Mouse (Mus musculus): ENCODE data around the gene 4933434E20Rik.

Gene 4933434E20Rik

DNA sequence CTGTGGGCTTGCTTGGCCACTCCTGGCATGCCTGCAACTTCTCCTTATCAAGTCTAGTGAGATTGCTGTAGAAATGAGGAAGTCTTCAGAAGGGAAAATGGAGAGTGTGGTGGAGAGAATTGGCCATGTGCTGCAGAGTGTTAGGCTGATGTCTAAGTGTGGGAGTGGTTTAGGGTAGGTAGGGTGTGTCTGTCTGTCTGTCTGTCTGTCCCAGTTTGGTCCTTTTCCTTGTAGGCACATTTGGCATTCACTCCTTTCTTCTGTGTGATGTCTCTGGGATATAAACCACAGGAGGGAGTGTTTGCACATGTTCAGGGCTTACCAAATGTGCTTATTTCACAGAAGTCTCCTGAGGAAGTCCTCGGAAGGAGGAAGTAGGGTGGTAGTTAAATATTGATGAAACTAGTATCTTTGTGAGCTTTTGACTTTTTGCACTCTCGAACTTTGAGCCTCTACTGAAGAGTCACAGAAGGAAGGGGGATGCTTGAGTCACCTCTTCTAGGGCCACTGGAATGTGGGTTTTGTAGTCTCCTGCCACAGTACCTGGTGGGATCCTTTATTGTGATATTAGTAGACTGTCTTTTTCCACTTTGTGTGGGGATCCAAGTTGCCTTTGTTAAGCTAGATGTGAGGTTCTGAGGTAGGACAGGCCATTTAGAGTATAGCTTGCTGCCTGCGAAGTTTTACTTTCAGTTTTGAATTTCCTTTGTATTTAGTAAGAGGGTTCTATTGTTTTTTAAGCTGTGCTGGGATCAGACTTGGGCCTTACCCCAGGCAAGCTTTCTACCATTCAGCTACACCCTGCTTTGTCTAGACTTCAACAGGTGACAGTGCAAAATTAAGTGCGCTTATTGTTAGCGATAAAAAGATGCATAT, 30.2 kb downstream of the 4933434E20Rik start:
- peak; percentile 92 for DNase-seq

DNA sequence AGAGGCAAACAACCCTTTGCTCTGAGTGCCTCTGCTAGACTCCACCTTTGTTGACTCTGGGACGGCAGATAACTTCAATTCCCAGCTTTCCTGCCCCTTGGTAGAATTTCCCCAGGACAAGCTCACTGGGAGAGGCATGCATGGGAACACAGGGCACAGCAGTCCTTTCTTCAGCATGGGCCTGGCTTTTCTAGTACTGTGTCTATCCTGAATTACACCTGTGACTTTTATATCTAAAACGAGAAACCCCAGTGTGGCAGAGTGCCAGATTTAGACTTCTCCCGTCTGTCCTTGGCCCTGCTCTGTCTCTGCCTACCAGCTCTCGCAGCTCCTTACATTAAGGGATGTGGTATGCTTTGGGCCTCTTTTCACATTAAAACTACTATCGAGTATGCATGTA, 31.6 kb downstream of the 4933434E20Rik start:
- no peak for DNase-seq

DNA sequence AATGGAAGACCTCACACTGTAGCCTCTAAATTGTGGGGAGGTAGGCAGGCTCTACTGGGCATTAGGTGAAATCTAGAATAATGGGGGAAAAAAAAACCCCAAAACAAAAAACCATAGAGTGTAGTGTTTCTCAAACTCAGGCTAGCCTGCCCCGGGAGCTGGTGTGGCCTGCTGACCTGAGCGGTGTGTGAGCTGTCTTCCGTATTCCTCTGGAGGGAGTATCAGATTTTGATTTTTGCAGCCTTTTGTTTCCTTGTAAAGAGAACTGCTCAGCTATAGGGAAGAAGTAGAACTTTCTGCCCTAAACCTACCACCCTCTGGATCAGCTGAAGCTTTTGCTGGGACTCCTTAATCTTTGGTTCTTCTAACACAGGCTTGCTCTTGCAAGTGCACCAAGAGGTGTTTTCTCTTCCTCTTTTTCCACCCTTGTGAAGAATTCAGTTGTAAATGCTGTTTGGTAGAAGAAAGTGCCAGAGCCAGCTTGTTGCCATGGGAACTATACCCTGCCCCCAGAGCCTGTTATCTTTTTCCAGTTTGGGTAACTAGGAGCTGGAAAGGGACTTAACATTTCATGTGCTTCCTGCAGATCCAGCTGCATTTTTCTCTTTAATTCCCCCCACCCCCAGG, 32.4 kb downstream of the 4933434E20Rik start:
- no peak for DNase-seq

DNA sequence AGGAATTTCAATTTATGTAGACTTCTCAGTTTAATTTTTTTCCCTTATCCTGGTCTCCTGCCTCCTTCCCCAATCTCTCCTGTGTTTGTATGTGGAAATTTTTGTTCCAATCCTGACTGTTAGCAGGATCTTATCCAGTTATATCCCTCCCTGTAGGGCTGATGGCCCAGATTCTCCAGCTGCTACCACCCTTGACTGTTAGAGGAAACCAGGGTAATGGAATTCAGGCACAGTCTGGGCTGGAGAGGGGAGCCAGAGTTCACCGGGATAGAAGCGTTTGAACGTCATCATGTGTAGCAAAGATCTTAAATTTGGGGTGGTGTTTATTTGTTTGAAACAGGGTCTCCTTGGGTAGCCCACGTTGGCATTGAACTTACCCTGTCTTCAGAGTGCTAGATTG, 33.4 kb downstream of the 4933434E20Rik start:
- peak; percentile 93 for DNase-seq

DNA sequence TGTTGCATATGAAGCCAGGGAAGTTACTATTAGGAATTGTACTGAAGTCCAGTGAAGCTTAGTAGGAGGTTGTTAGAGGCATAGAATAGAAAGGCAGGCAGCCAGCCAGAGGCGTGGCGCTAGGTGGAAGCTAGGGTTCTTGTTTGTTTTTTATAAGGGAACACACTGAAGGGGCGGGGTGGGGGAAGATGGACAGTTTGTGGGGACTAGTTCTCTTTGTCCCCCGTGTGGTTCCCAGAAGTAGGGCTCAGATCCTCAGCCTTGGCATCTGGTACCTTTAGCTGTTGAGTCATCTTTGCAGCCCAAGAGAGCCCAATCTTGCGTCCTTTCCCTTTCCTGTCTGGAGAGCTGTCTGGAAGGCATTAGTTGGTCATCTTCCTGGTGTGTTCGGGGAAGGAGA, 33.8 kb downstream of the 4933434E20Rik start:
- peak; percentile 93 for DNase-seq

DNA sequence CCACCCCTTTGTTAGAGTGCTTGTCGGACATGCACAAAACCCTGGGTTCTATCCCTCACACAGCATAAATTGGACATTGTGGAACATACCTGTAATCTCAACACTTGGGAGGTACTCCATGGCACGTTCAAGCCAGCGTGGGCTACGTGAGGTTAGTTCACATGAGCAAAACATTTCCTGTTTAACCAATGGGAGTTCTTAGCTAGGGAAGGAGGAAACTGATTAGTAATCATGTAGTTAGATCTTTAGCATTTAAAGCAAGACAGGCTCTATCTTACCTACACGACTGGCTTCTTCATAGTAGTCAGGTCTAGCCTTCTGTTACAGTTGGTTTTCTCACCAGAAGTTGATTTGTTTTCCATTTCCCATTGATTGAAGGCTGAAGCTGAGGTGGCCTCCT, 34.6 kb downstream of the 4933434E20Rik start:
- DNase-seq = no peak

DNA sequence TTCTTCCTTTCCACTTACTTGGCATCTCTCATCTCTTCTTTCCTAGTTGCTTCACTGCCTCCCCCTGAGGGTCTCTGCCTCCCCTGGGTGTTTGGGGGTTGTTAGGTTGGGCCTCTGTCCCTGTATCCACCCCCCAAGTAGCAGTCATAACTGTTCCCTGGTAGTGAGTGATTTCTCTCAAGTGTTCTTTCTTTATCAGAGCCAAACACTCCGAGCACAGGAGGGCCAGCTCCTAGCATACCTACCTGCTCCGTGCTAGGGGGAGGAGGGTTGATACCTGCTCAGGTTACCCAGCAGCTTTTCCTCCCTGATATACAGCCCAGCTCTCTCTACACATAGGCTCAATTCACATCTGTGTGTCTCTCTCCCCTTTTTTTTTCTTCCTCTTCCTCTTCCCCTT, 37.2 kb downstream of the 4933434E20Rik start:
- no peak for DNase-seq

DNA sequence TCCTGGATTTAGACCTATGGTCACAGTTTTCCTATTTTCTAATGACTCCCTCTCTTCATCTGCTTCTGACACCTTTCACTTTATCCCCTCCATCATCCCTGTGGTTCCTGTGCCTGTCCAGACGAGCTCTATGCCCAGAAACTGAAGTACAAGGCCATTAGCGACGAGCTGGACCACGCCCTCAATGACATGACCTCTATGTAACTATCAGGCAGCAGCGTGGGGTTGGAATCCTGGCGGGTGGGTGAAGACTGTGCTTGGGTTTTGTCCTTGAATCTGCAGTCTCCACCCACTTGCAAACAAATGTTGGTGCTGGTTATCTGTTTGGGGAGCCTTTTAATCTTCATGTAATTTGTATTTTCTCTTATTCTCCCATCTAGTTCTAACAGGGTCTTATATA, 39.5 kb downstream of the 4933434E20Rik start:
- DNase-seq = no peak

DNA sequence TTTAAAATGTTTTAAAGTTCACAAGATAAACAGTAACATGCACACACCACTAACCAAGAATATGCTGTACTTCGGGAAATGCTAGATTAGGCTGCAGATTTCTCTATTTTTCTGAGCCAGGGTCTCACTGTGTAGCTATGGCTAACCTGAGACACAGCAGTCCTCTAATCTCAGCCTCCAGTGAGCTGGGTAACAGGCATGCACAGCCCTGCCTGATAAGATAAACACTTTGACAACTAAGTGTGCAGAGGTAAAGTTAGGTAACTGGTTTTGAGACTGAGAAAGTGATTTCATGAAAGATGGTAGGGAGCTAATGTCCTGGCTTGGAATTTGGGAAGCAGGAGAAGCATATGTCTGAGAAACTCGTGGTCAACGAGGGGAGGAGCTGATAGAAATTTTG, 43.0 kb downstream of the 4933434E20Rik start:
- DNase-seq = no peak

DNA sequence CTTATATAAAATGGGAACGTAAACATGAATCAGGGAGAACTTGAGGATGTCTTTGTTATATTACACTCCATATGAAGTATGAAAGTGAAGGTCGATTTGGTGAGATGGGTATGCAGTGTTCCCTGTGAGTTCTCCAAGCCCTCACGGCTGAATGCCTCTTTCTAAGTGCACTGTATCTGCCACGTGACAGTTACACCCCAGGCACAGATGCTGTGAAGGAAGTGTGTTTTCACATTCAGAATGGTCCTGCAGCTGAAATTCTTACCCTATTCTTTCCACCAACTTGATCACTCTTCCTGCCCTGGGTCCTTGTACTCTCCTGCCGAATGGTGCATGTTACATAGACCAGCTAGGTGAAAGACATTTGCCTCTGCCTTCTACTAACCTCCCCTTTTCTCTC, 46.5 kb downstream of the 4933434E20Rik start:
- no peak for DNase-seq

DNA sequence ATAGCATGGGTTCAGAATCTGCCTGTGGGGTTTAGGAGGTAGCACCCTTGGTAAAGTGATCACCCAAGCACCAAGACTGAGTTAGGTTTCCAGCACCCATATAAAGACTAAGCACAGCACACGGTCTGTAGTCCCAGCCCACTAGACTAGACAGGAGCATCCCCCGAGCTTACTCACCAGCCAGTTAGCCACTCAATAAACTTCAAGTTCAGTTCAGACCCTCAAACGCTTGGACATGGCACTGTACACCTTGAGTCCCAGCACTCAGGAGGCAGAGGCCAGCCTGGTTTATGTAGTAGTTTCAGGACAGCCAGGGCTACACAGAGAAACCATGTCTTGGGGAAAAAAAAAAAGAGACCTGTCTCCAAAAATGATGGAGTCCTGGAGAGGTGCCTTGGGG, 49.6 kb downstream of the 4933434E20Rik start:
- DNase-seq = peak; percentile 90

DNA sequence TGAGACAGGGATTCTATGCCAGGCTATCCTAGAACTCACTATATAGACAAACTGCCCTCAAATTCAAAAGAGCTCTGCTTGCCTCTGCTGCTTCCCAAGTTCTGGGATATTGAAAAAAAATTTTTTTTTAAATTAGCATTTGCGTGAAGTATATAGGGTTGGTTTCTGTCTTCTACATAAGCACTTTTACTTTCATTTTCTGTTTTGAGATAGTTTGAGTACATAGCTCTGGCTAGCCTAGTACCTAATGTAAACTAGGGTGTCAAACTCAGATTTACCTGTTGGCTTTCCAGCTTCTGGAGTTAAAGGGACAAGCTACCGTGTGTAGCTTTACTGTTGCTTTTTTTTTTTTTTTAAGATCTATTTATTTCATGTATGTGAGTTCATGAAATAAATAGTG, 50.2 kb downstream of the 4933434E20Rik start:
- DNase-seq = no peak

DNA sequence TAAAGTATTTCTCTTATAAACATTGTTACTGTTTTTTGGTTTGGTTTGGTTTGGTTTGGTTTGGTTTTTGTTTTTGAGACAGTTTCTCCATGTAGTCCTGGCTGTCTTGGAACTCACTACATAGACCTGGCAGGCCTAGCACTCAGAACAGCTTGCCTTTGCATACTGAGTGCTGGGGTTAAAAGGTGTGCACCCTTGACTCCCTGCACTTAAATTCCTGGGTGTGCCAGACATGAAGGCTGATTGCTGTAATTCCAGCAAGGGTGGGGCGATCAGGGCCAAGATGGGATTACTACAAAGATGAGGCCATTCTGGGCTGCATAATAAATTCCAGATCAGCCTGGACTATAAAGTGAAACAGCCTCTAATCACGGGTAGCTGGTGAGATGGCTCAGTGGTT, 50.8 kb downstream of the 4933434E20Rik start:
- no peak for DNase-seq

DNA sequence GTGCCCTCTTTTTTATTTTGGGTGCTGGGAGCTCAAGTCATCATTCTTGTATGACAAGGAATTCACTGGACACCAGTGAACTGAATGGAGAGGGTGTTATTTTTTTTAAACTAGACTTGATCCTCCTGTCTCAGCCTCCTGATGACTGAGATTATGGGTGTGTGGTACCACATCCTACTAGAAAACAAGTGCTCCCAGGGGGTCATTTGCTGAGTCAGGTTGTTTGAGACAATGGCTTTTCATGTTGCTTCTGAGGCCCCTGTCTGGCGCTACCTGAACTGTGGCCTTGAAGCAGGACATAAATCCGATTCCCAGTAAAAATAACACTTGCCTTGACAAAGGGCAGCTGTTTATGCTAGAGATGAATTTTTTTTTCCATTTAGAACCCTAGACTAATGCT, 51.7 kb downstream of the 4933434E20Rik start:
- DNase-seq = no peak

DNA sequence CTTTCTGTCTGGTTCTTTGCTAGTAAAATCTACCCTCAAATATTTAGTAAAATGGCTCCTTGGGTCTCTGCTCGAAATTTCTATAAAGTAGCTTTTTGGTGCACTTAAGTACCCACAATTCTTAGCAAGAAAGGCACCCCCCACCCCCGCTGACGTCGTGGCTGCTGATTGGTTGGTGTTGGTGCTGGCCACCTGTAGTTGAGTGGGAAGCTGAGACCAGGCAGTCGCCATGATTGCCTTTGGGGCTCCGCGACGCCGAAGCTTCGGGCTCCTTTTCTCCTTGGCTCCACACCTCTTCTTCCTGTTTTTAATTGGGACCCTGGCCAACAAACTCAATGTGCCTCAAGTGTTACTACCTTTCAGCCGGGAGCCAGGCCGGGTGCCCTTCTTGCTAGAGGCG, 52.5 kb downstream of the 4933434E20Rik start, which contains the start of gene Nup210l:
Gene Nup210l, plus strand, starts transcription at position 195 of the 400 bp plus-strand sequence.
- no peak for DNase-seq

DNA sequence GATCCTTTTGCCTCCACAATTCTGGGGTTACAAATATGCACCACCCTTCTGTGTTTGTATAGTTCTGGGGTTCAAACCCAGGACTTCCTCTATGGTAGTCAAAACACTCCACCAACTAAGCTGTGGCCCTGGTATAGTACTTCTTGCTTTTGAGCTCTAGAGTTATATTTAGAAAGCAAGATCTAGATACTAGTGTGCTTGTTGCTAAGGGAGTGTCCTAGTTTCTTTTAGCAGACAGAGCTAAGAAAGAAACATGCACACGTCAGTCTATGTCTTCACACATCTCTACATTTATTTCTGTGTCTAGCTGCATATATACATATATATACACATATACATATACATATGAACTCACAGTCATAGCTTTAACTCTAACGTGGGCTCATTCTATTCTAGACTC, 60.3 kb downstream of the 4933434E20Rik start:
- no peak for DNase-seq

DNA sequence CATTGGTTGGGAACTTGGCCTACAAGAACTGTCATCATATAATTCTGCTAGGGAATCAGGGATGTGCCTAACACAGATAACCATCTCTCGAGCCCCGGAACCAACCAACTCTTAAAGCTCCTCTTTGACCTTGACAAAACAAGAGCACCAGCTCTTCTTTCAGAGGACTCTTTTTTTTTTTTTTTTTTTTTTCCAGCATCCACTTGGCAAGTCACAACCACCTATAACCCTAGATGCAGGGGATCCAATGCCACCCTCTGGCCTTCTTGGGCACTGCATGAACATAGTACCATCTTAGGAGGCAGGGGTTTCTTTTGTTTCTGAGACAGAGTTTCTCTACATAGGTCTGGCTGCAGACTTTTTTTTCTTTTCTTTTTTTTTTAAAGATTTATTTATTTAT, 62.9 kb downstream of the 4933434E20Rik start:
- DNase-seq = no peak

DNA sequence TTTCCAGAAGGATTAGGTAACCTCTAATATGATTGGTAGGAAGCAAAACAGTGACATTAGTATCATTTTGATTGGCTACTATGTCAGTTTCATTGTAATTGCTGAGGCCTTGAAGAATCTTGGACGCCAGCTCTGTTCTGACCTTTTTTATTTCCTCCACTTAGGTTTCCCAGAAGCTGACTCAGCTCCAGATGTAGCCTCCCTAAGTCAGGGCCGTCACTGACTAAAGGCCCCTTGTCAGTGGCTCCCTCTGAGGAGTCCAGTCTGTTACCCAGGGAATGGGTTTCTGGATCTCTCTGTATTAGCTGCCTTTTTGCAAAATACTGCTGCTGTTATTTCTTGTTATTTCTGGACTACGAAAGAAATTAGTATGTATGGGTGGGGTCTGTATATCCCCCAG, 64.1 kb downstream of the 4933434E20Rik start:
- DNase-seq = no peak

Data from heart, adult 11 months (tissue).